Mouse (Mus musculus): Measurements from ENCODE around the gene Grm5.
A peak's percentile ranks its signal among the peaks of the same experiment; 100 is the strongest.

Grm5 gene

GRCm38 (mm10) chr7:87846082-87846481, 262.1 kb downstream of the Grm5 start:
- DNase-seq (ENCODE audit: low read depth): no peak

DNA sequence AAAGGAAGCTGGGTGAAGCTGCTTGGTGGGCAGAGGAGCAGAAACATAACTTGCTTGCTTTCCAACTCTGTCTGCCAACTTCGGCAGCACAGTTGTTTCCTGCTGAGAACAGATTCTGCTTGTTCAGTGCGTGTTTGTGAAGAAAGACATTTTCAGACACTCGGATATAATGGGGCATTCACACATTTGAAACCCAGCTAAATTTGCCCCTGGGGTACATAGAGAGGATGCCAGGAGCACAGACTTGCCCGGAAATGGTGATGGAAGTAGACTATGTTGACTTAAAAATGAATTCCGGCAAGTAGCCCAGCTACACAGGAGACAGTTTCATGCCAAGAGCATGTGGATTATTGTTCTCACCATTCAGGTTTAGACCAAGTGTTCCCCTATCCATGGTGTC, 342.0 kb downstream of the Grm5 start:
- no peak for DNase-seq (ENCODE audit: low read depth)

DNA sequence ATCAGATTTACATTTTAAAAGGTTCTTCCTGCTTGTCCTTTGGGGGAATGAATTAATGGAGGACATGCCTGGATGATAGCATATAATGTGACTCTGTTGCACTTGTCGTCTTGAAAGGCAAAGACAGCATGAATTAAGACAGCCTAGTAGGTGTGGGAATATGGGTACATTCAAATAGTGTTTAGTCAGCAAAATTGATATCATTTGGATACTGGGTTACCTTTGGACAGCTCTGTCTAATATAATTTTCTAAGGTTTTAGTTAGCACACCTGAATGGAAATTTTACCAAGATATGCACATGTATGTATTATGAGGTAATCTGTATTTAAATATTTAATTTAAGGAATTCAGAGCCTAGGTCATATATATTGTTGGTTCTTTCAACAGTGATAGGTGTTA, 353.4 kb downstream of the Grm5 start:
- no peak for DNase-seq (ENCODE audit: low read depth)

GRCm38 (mm10) chr7:87938265-87938664, 354.3 kb downstream of the Grm5 start:
- DNase-seq (ENCODE audit: low read depth): no peak

- no peak for DNase-seq (ENCODE audit: low read depth)
Observed at GRCm38 (mm10) chr7:87950205-87950604, 366.2 kb downstream of the Grm5 start.

DNA sequence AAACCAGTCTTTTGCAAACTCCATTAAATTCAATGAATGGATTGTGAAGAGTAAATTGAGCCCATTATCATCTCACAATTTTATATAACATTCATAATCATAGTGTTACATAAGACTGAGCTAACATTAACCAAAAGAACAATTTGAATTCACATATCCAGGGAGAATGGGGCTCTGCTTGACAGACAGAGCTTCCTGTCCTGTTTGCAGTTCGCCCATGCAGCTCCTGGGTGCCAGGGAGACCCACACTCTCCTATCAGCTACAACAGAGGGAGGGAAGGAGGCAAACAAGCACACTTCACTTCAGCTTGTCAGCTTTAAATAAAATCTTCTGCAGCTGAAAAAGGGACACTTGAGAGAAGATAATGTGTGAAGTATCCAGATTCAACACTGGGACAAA, 389.2 kb downstream of the Grm5 start:
- no peak for DNase-seq (ENCODE audit: low read depth)

DNA sequence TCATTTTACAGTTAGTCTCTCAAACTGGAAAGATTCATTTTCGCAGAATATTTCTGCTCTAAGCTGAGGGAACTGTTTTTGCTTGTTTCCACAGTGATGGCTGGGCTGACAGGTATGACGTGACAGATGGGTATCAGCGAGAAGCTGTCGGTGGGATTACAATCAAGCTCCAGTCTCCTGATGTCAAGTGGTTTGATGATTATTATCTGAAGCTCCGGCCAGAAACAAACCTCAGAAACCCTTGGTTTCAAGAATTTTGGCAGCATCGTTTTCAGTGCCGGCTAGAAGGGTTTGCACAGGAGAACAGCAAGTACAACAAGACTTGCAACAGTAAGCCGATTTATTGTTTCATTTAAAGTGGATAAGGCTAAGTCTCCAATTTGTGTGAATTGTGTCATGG, 391.1 kb downstream of the Grm5 start:
- no peak for DNase-seq (ENCODE audit: low read depth)

- DNase-seq (ENCODE audit: low read depth): no peak
Observed at GRCm38 (mm10) chr7:87983494-87983893, 399.5 kb downstream of the Grm5 start.

DNA sequence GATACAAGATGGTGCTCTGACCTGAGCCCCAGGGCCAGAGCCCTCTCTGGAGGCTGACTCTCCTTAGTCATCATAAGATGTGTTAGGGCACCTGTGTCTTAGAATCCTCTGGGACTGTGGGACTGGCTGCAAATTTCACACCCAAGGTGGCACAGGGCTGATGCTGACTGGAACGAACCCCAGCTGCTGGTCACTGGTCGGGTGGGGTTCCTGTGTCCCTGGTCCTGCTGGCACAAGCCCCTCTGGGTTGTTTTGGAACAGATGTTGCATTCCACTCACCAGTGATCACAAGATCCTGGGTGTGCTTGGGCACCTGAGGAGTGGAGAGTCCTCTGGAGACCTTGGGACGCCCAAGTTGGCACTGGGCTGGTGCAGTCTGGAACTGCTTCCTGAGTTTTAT, 430.5 kb downstream of the Grm5 start:
- DNase-seq (ENCODE audit: low read depth): no peak

GRCm38 (mm10) chr7:88027411-88028132, 443.6 kb downstream of the Grm5 start:
- DNase-seq (ENCODE audit: low read depth): no peak

DNA sequence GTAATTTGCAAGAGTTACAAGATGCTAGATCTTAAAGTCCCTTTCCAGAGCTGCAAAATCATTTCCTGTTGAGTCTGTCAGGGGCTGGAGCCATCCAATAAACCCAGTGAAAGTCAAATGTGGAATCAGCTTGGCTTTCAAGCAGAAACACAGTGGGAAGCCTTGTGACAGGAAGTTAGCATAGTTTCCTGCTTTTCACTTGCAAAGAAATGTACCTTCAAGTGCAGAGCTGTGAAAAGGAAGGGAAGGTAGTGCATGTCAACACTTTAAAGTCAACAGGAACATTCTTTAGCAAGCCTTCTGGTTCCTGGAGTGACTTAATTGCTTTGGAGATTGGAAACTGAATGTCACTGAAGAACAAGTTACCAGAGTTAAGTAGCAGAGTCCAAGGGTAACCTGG, 463.4 kb downstream of the Grm5 start:
- no peak for DNase-seq (ENCODE audit: low read depth)

DNA sequence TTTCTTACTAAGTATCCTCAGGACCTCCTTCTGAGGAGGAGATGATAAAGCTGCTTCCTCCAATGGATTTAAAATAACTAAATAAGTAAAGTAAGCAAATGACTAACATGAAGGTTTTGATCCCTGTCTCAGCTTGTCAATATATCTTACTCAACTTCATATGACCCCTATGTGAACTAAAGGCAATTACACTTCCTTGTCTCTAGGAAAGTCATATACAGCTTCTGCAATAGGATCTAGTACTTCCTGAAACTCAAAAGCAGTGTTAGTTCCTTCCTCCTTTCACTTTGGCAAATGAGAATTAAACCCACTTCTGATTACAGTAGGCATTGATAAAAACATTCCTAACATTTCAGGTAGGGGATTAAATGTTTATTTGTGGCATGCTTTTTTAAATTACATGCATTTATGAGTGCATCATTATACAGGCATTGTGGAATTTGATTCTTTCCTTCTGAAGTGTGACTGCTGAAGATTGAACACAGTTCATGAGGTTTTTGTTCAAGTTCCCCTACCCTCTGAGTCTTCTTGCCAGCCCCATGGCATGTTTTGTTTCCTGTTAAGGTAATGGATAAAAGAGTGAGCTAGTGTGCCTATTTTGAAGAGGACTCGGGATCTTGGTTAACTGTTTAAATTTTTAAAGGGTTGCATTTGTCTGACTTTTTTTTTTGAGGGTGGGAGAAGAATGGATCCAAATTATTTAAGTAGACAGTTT, 470.4 kb downstream of the Grm5 start:
- no peak for DNase-seq (ENCODE audit: low read depth)

DNA sequence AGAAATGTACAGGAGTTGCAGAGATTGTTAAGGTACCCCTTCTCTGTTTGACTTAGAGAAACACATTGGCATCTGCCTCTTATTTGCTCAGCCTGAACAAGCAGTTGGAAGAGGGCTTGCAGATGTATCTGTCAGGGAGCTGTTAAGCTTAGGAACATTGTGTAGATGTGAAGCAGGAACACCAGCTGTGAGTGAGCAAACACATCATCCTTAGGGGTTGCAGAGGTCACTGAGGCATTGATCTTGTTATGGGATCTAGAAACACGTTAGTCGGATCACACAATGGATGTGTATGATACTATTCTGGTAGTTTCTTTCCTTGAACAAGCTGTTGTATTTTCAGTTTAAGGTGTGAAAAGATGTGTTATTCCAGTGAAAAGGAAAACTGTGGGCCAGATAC, 472.5 kb downstream of the Grm5 start:
- no peak for DNase-seq (ENCODE audit: low read depth)

DNA sequence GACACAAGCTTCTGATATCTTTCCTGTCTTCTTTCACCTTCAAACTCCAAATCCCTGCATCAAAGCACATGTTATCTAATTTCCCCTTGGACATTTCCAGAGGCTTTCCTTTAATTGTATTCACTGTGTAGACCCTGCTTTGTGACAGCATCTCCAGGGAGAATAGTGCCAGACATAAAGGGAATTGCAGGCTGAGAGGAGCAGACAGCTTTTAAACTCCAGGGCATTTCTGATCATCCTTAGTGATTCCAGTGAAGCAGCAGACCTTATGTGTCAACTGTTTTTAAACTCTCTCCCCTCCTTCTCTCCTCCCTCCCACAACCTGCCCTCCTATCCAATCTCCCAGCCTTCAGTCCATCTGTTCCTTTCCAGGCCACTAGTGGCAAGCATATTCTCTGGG, 507.1 kb downstream of the Grm5 start:
- DNase-seq (ENCODE audit: low read depth): no peak

DNA sequence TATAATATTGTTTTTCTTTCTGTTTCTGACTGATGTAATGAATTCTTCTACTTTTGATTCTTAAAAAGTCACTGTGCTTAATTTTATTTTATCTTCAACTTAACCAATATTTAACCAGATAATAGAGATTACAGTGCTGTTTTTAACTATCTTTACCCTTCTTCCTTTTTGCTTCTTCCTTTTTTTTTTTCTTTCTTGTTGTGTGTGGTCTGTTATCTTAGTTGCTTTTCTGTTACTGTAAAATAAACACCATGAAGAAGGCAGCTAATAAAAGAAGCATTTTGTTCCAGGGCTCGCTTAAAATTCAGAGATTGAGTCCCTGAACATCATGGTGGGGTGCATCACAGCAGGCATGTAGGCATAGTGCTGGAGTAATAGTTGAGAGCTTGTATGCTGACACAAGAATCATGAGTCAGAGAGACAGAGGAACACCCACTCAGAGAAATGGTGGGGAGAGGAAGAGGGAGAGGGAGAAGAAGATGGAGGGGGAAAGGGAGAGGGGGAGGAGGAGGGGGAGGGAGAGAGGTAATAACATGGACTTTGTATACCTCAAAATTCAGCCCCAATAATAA, 512.7 kb downstream of the Grm5 start:
- DNase-seq (ENCODE audit: low read depth): no peak

GRCm38 (mm10) chr7:88097715-88098114, 513.7 kb downstream of the Grm5 start:
- DNase-seq (ENCODE audit: low read depth): peak; percentile 12

- no peak for DNase-seq (ENCODE audit: low read depth)
Observed at GRCm38 (mm10) chr7:88116724-88117409, 532.9 kb downstream of the Grm5 start.

- no peak for DNase-seq (ENCODE audit: low read depth)
Observed at GRCm38 (mm10) chr7:88128080-88128848, 544.3 kb downstream of the Grm5 start.

DNA sequence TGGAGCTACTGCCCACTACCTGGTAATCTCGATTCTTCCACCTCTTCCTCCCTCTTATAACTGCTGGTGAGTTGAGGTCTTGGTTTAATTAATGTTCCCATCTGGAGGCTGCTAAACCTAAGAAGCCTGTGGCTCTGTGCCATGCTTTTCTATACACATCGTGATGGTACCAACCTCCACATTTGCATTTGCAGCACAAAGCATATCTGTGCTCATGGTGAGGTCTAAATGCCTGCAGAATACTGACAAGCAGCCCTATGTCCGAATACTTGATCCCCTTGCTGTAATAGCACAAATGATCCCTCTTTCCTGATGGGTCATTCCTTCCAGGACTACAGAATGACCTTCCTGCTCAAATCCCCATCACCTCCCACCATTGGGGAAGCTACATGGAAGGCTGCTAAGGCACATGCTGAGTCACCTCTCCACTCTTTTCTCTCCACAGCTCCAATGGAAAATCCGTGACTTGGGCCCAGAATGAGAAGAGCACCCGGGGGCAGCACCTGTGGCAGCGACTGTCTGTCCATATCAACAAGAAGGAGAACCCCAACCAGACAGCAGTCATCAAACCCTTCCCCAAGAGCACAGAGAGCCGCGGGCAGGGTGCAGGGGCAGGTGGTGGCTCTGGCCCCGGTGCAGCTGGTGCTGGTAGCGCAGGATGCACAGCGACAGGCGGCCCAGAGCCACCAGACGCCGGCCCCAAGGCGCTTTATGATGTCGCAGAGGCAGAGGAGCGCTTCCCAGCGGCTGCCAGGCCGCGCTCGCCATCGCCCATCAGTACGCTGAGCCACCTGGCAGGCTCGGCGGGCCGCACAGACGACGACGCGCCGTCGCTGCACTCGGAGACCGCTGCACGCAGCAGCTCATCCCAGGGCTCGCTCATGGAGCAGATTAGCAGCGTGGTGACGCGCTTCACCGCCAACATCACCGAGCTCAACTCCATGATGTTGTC, 545.8 kb downstream of the Grm5 start:
- DNase-seq (ENCODE audit: low read depth): peak; percentile 4

GRCm38 (mm10) chr7:88130488-88130849, 546.5 kb downstream of the Grm5 start:
- DNase-seq (ENCODE audit: low read depth): no peak
